Mouse (Mus musculus): ENCODE results near the gene Cops3.

- 0 out of 2 replicates have a peak, but pooled peaks have one; percentile 14 for TF ChIP-seq CTCF (conservative IDR thresholded peaks at IDR 0.05; ENCODE audit: insufficient read depth, insufficient read length, low read depth, low read length)
- TF ChIP-seq POLR2A (IDR thresholded peaks at IDR 0.05; ENCODE audit: low read depth, low read length), result no peak
Observed at GRCm38 (mm10) chr11:59808170-59808960, 31.3 kb downstream of the Cops3 start.

Measured in kidney, adult 2 months (tissue).